ENCODE assay signal across 22 mouse cellular contexts in genomic region chr9:15310179-15310578, GRCm38 (mm10). TPM values are rescaled to one million over a fixed set of nuclear protein-coding genes. Genes with fewer than 3 reads are reported as not detected.
DNase-seq lines count a peak whose midpoint lies in the region; ATAC-seq and TF ChIP-seq lines count a peak whose summit lies in the region.
"Had no signal": no experiment of that assay in that cellular context is flagged by ENCODE, and none has a peak within 500 bp of the region (broad histone marks: within the 10 kb centered on the region; RNA-seq: fewer than 3 reads in every experiment).

No protein-coding gene starts in this region.

- no peak overlapping the region for H3K27ac ChIP-seq in intestine, embryonic 14.5 days (ENCODE audit: low read depth)
- H3K27ac ChIP-seq in intestine, embryonic 15.5 days: no peak overlapping the region
- H3K27ac ChIP-seq in midbrain, embryonic 11.5 days (ENCODE audit: low read depth, low read length): no peak overlapping the region
- no peak overlapping the region for H3K27ac ChIP-seq in midbrain, embryonic 14.5 days (replicated peaks; ENCODE audit: low read depth, low read length)
- H3K27ac ChIP-seq in hindbrain, embryonic 13.5 days: no peak overlapping the region
- H3K27ac ChIP-seq: forebrain, embryonic 12.5 days; forebrain, embryonic 15.5 days; heart, embryonic 15.5 days; hindbrain, embryonic 15.5 days had no signal

- H3K4me2 ChIP-seq in intestine, embryonic 14.5 days (ENCODE audit: low read length): peak overlapping the region; percentile 87; the same call in 1 of the 2 replicates
- H3K4me2 ChIP-seq in intestine, embryonic 15.5 days (replicated peaks): no peak overlapping the region
- H3K4me2 ChIP-seq in midbrain, embryonic 11.5 days: no peak overlapping the region
- no peak overlapping the region for H3K4me2 ChIP-seq in midbrain, embryonic 14.5 days (ENCODE audit: low read length)
- peak overlapping the region; percentile 96 for H3K4me2 ChIP-seq in myocyte (ENCODE audit: low read depth)
- no peak overlapping the region for H3K4me2 ChIP-seq in hindbrain, embryonic 13.5 days
- H3K4me2 ChIP-seq: forebrain, embryonic 15.5 days; heart, embryonic 15.5 days; hindbrain, embryonic 15.5 days had no signal

- DNase-seq in intestine, embryonic 14.5 days (ENCODE audit: low spot score): no peak
- DNase-seq in midbrain, embryonic 11.5 days (ENCODE audit: low spot score, missing footprints): peak; percentile 86
- DNase-seq in midbrain, embryonic 14.5 days: no peak
- DNase-seq: adrenal gland, postnatal 10 days; adrenal gland, postnatal 36 days; cerebellum, adult 18-20 months; cerebellum, adult 9-10 months; cerebellum, postnatal 14 days; gastrocnemius, postnatal 25 days; heart, adult 18-20 months; heart, postnatal 10 days; heart, postnatal 36 days had no signal

- no peaks in the 10 kb centered on the region for H3K27me3 ChIP-seq in intestine, embryonic 14.5 days (replicated peaks; ENCODE audit: control insufficient read depth, insufficient read depth, low read length)
- no peaks in the 10 kb centered on the region for H3K27me3 ChIP-seq in intestine, embryonic 15.5 days (replicated peaks)
- no peaks in the 10 kb centered on the region for H3K27me3 ChIP-seq in midbrain, embryonic 11.5 days (ENCODE audit: control insufficient read depth, insufficient read depth, low read length)
- H3K27me3 ChIP-seq in midbrain, embryonic 14.5 days (ENCODE audit: control insufficient read depth, insufficient read depth, low read length): no peaks in the 10 kb centered on the region
- H3K27me3 ChIP-seq in myocyte (ENCODE audit: control insufficient read depth, insufficient read depth, insufficient read length): no peaks in the 10 kb centered on the region
- no peaks in the 10 kb centered on the region for H3K27me3 ChIP-seq in hindbrain, embryonic 13.5 days
- H3K27me3 ChIP-seq: forebrain, embryonic 12.5 days; forebrain, embryonic 15.5 days; heart, embryonic 12.5 days; heart, embryonic 15.5 days; hindbrain, embryonic 15.5 days; Patski had no signal

- TF ChIP-seq POLR2A in myocyte (IDR thresholded peaks at IDR 0.05; ENCODE audit: insufficient read length, low read depth): no peak

- peaks cover 49% of the 10 kb centered on the region for H3K79me2 ChIP-seq in myocyte (ENCODE audit: control insufficient read depth, insufficient read depth)

- H3K4me1 ChIP-seq in intestine, embryonic 14.5 days (replicated peaks; ENCODE audit: control insufficient read depth, insufficient read depth, low read length): peaks cover 20% of the 10 kb centered on the region
- peaks cover 11% of the 10 kb centered on the region; the same call in 1 of the 2 replicates for H3K4me1 ChIP-seq in intestine, embryonic 15.5 days (replicated peaks)
- H3K4me1 ChIP-seq in midbrain, embryonic 11.5 days (ENCODE audit: control insufficient read depth, insufficient read depth, low read length): peaks cover 18% of the 10 kb centered on the region
- H3K4me1 ChIP-seq in midbrain, embryonic 14.5 days (ENCODE audit: control insufficient read depth, insufficient read depth, low read length): peaks cover 29% of the 10 kb centered on the region
- H3K4me1 ChIP-seq in hindbrain, embryonic 13.5 days (replicated peaks): peaks cover 36% of the 10 kb centered on the region

- ATAC-seq in intestine, embryonic 14.5 days (replicated peaks; ENCODE audit: low FRiP score, low TSS enrichment, low read depth): no peak
- no peak for ATAC-seq in intestine, embryonic 15.5 days
- no peak for ATAC-seq in midbrain, embryonic 11.5 days (ENCODE audit: low FRiP score)
- no peak for ATAC-seq in midbrain, embryonic 14.5 days (ENCODE audit: low FRiP score, low TSS enrichment)
- ATAC-seq in hindbrain, embryonic 13.5 days (ENCODE audit: low FRiP score): no peak
- ATAC-seq: forebrain, embryonic 15.5 days; intestine, embryonic 16.5 days; Patski had no signal

- H3K4me3 ChIP-seq in intestine, embryonic 14.5 days (ENCODE audit: low read depth, low read length): no peak overlapping the region
- no peak overlapping the region for H3K4me3 ChIP-seq in intestine, embryonic 15.5 days (replicated peaks)
- H3K4me3 ChIP-seq in midbrain, embryonic 11.5 days (ENCODE audit: low read depth, low read length): no peak overlapping the region
- no peak overlapping the region for H3K4me3 ChIP-seq in midbrain, embryonic 14.5 days (replicated peaks; ENCODE audit: low read depth, low read length)
- no peak overlapping the region for H3K4me3 ChIP-seq in myocyte
- H3K4me3 ChIP-seq in hindbrain, embryonic 13.5 days: no peak overlapping the region
- H3K4me3 ChIP-seq: forebrain, embryonic 12.5 days; forebrain, embryonic 15.5 days; heart, embryonic 12.5 days; heart, embryonic 15.5 days; hindbrain, embryonic 15.5 days had no signal

- peaks cover 78% of the 10 kb centered on the region for H3K36me3 ChIP-seq in intestine, embryonic 14.5 days (ENCODE audit: control insufficient read depth, insufficient read depth, low read length)
- H3K36me3 ChIP-seq in intestine, embryonic 15.5 days: peaks cover 40% of the 10 kb centered on the region
- peaks cover 33% of the 10 kb centered on the region for H3K36me3 ChIP-seq in midbrain, embryonic 11.5 days (ENCODE audit: control insufficient read depth, insufficient read depth, low read length)
- H3K36me3 ChIP-seq in midbrain, embryonic 14.5 days (ENCODE audit: control insufficient read depth, insufficient read depth, low read length): peaks cover 67% of the 10 kb centered on the region
- H3K36me3 ChIP-seq in myocyte (ENCODE audit: control insufficient read depth, insufficient read depth): peaks cover 75% of the 10 kb centered on the region
- H3K36me3 ChIP-seq in hindbrain, embryonic 13.5 days: peaks cover 62% of the 10 kb centered on the region

- H3K9me3 ChIP-seq in intestine, embryonic 14.5 days (ENCODE audit: control insufficient read depth, low read length): no peaks in the 10 kb centered on the region
- H3K9me3 ChIP-seq in intestine, embryonic 15.5 days: no peaks in the 10 kb centered on the region
- H3K9me3 ChIP-seq in midbrain, embryonic 11.5 days (ENCODE audit: control insufficient read depth, low read length): no peaks in the 10 kb centered on the region
- no peaks in the 10 kb centered on the region for H3K9me3 ChIP-seq in midbrain, embryonic 14.5 days (ENCODE audit: control insufficient read depth, low read length)
- no peaks in the 10 kb centered on the region for H3K9me3 ChIP-seq in hindbrain, embryonic 13.5 days
- H3K9me3 ChIP-seq: forebrain, embryonic 12.5 days; forebrain, embryonic 15.5 days; heart, embryonic 12.5 days; heart, embryonic 15.5 days; hindbrain, embryonic 15.5 days had no signal

- 88% methylated on average over 1 of the region's 1 CpGs for WGBS in intestine, embryonic 14.5 days
- 76% methylated on average over 1 of the region's 1 CpGs for WGBS in intestine, embryonic 15.5 days
- WGBS in midbrain, embryonic 11.5 days: 91% methylated on average over 1 of the region's 1 CpGs
- WGBS in midbrain, embryonic 14.5 days: 96% methylated on average over 1 of the region's 1 CpGs
- 93% methylated on average over 1 of the region's 1 CpGs for WGBS in hindbrain, embryonic 13.5 days

- no peak overlapping the region for H3K9ac ChIP-seq in intestine, embryonic 14.5 days (ENCODE audit: low read length)
- no peak overlapping the region for H3K9ac ChIP-seq in intestine, embryonic 15.5 days
- no peak overlapping the region for H3K9ac ChIP-seq in midbrain, embryonic 11.5 days (ENCODE audit: low read length)
- no peak overlapping the region for H3K9ac ChIP-seq in midbrain, embryonic 14.5 days (replicated peaks; ENCODE audit: low read length)
- no peak overlapping the region for H3K9ac ChIP-seq in hindbrain, embryonic 13.5 days
- H3K9ac ChIP-seq: forebrain, embryonic 12.5 days; forebrain, embryonic 15.5 days; heart, embryonic 12.5 days; heart, embryonic 15.5 days; hindbrain, embryonic 15.5 days had no signal

- no peak overlapping the region for H3ac ChIP-seq in myocyte (ENCODE audit: control insufficient read depth, insufficient read length)

TF ChIP-seq in myocyte, 11 proteins besides CTCF, POLR2A, EP300 and RAD21 (continues in another document):
- no peak for TF ChIP-seq POLR2AphosphoS2 (IDR thresholded peaks at IDR 0.05; ENCODE audit: insufficient read length, low read depth)

RNA-seq across cellular contexts. Expression of gene 4931406C07Rik, which starts 3.9 kb away (rescaled TPM):
- 7.3 and 8.3 TPM in 2 replicates for polyA plus RNA-seq in intestine, embryonic 14.5 days (2014; fragmentation: Nextera tagmentation; extraction: Ambion mirVana)
- 8.4 and 9.6 TPM in 2 replicates for polyA plus RNA-seq in intestine, embryonic 15.5 days (2015; fragmentation: Nextera tagmentation; extraction: Ambion mirVana)
- polyA plus RNA-seq in midbrain, embryonic 11.5 days (2014; fragmentation: Nextera tagmentation; extraction: Ambion mirVana): 5.3 and 5.4 TPM in 2 replicates
- 10.7 and 13.4 TPM in 2 replicates for polyA plus RNA-seq in midbrain, embryonic 14.5 days (2014; fragmentation: Nextera tagmentation; extraction: Ambion mirVana)
- polyA plus RNA-seq in myocyte (2012; fragmentation: generic; extraction: Trizol): 11.6 TPM
- 15.4 and 16.8 TPM in 2 replicates for polyA plus RNA-seq in hindbrain, embryonic 13.5 days (2015; fragmentation: Nextera tagmentation; extraction: Ambion mirVana)

RNA-seq across cellular contexts. Expression of gene Taf1d, which starts 4.2 kb away (rescaled TPM):
- 85.9 and 87.5 TPM in 2 replicates for polyA plus RNA-seq in intestine, embryonic 14.5 days (2014; fragmentation: Nextera tagmentation; extraction: Ambion mirVana)
- 79.1 and 82.8 TPM in 2 replicates for polyA plus RNA-seq in intestine, embryonic 15.5 days (2015; fragmentation: Nextera tagmentation; extraction: Ambion mirVana)
- polyA plus RNA-seq in midbrain, embryonic 11.5 days (2014; fragmentation: Nextera tagmentation; extraction: Ambion mirVana): 67.9 and 68.3 TPM in 2 replicates
- polyA plus RNA-seq in midbrain, embryonic 14.5 days (2014; fragmentation: Nextera tagmentation; extraction: Ambion mirVana): 44.0 and 46.1 TPM in 2 replicates
- 26.6 TPM for polyA plus RNA-seq in myocyte (2012; fragmentation: generic; extraction: Trizol)
- 49.4 and 56.8 TPM in 2 replicates for polyA plus RNA-seq in hindbrain, embryonic 13.5 days (2015; fragmentation: Nextera tagmentation; extraction: Ambion mirVana)

RNA-seq across cellular contexts. Expression of gene Med17, which starts 30.4 kb away (rescaled TPM):
- polyA plus RNA-seq in intestine, embryonic 14.5 days (2014; fragmentation: Nextera tagmentation; extraction: Ambion mirVana): 38.6 and 40.8 TPM in 2 replicates
- 31.0 and 34.5 TPM in 2 replicates for polyA plus RNA-seq in intestine, embryonic 15.5 days (2015; fragmentation: Nextera tagmentation; extraction: Ambion mirVana)
- polyA plus RNA-seq in midbrain, embryonic 11.5 days (2014; fragmentation: Nextera tagmentation; extraction: Ambion mirVana): 47.4 and 48.9 TPM in 2 replicates
- 35.4 and 43.4 TPM in 2 replicates for polyA plus RNA-seq in midbrain, embryonic 14.5 days (2014; fragmentation: Nextera tagmentation; extraction: Ambion mirVana)
- polyA plus RNA-seq in myocyte (2012; fragmentation: generic; extraction: Trizol): 25.2 TPM
- polyA plus RNA-seq in hindbrain, embryonic 13.5 days (2015; fragmentation: Nextera tagmentation; extraction: Ambion mirVana): 34.1 and 34.9 TPM in 2 replicates

RNA-seq across cellular contexts. Expression of gene Cep295, which starts 47.4 kb away (rescaled TPM):
- 17.3 and 23.4 TPM in 2 replicates for polyA plus RNA-seq in intestine, embryonic 14.5 days (2014; fragmentation: Nextera tagmentation; extraction: Ambion mirVana)
- 11.6 and 11.7 TPM in 2 replicates for polyA plus RNA-seq in intestine, embryonic 15.5 days (2015; fragmentation: Nextera tagmentation; extraction: Ambion mirVana)
- polyA plus RNA-seq in midbrain, embryonic 11.5 days (2014; fragmentation: Nextera tagmentation; extraction: Ambion mirVana): 21.6 and 23.0 TPM in 2 replicates
- 15.7 and 16.2 TPM in 2 replicates for polyA plus RNA-seq in midbrain, embryonic 14.5 days (2014; fragmentation: Nextera tagmentation; extraction: Ambion mirVana)
- polyA plus RNA-seq in myocyte (2012; fragmentation: generic; extraction: Trizol): 2.6 TPM
- polyA plus RNA-seq in hindbrain, embryonic 13.5 days (2015; fragmentation: Nextera tagmentation; extraction: Ambion mirVana): 14.3 and 17.4 TPM in 2 replicates

Comparison
In these comparisons a context has a peak if more than half of its experiments do, and no peak if none do; other contexts are left out.
1. H3K4me2 ChIP-seq: peak in intestine, embryonic 14.5 days (single experiment) and myocyte (single experiment); none in intestine, embryonic 15.5 days (single experiment), midbrain, embryonic 11.5 days (single experiment), midbrain, embryonic 14.5 days (single experiment) and hindbrain, embryonic 13.5 days (single experiment).